Mouse (Mus musculus): ENCODE measurements around the gene Xpo4. TPM values are rescaled to one million over a fixed set of nuclear protein-coding genes. Genes with fewer than 3 reads are reported as not detected.

Gene Xpo4
- polyA plus RNA-seq, 1 experiment from 2014 or later: 37.1 TPM

- ATAC-seq (ENCODE audit: insufficient read depth) (no peak), DNase-seq (no peak)
- WGBS: 86% methylated on average over 5 of the region's 5 CpGs
- TF ChIP-seq CTCF (IDR thresholded peaks at IDR 0.05; ENCODE audit: low read depth): no peak
- Histone ChIP-seq H3K27me3 (ENCODE audit: insufficient read depth, low read length) (no peaks in the 10 kb centered on the region), H3K4me3 (ENCODE audit: low read depth, low read length) (no peak overlapping the region), H3K4me2 (no peak overlapping the region), H3K36me3 (ENCODE audit: insufficient read depth) (peaks cover 13% of the 10 kb centered on the region; the same call in 1 of the 2 replicates), H3K9me3 (ENCODE audit: low read depth, low read length) (no peaks in the 10 kb centered on the region), H3K27ac (ENCODE audit: low read depth) (no peak overlapping the region), H3K4me1 (ENCODE audit: insufficient read depth) (no peaks in the 10 kb centered on the region), H3K9ac (no peak overlapping the region)
Observed at GRCm38 (mm10) chr14:57554434-57554833, 110.8 kb downstream of the Xpo4 start.

- no peak for TF ChIP-seq CTCF (IDR thresholded peaks at IDR 0.05; ENCODE audit: low read depth)
- H3K27me3 ChIP-seq (ENCODE audit: insufficient read depth, low read length): no peaks in the 10 kb centered on the region
- H3K4me1 ChIP-seq (ENCODE audit: insufficient read depth): no peaks in the 10 kb centered on the region
- no peak overlapping the region for H3K4me2 ChIP-seq
- no peaks in the 10 kb centered on the region for H3K9me3 ChIP-seq (ENCODE audit: low read depth, low read length)
- no peak overlapping the region for H3K4me3 ChIP-seq (ENCODE audit: low read depth, low read length)
- H3K27ac ChIP-seq (ENCODE audit: low read depth): no peak overlapping the region
- no peak overlapping the region for H3K9ac ChIP-seq
- H3K36me3 ChIP-seq (ENCODE audit: insufficient read depth): peaks cover 21% of the 10 kb centered on the region; the same call in 1 of the 2 replicates
- DNase-seq (no peak), ATAC-seq (ENCODE audit: insufficient read depth) (no peak)
Observed at GRCm38 (mm10) chr14:57552945-57553344, 112.3 kb downstream of the Xpo4 start.

GRCm38 (mm10) chr14:57547062-57547461 lies 118.2 kb downstream of the Xpo4 start:
- H3K4me1 ChIP-seq (ENCODE audit: insufficient read depth): 0 out of 2 replicates have a peak, but pooled peaks cover 5% of the 10 kb centered on the region
- TF ChIP-seq CTCF (IDR thresholded peaks at IDR 0.05; ENCODE audit: low read depth): no peak
- 40% methylated on average over 5 of the region's 5 CpGs for WGBS
- H3K9ac ChIP-seq: no peak overlapping the region
- peak overlapping the region; percentile 75 for H3K27ac ChIP-seq (ENCODE audit: low read depth)
- no peak for DNase-seq
- peaks cover 18% of the 10 kb centered on the region; the same call in 1 of the 2 replicates for H3K36me3 ChIP-seq (ENCODE audit: insufficient read depth)
- no peak overlapping the region for H3K4me3 ChIP-seq (ENCODE audit: low read depth, low read length)
- peak; percentile 47; the same call in 1 of the 2 replicates for ATAC-seq (ENCODE audit: insufficient read depth)
- no peaks in the 10 kb centered on the region for H3K27me3 ChIP-seq (ENCODE audit: insufficient read depth, low read length)
- H3K9me3 ChIP-seq (ENCODE audit: low read depth, low read length): no peaks in the 10 kb centered on the region
- no peak overlapping the region for H3K4me2 ChIP-seq

GRCm38 (mm10) chr14:57546557-57547021 lies 118.6 kb downstream of the Xpo4 start:
- Histone ChIP-seq H3K9ac (no peak overlapping the region), H3K4me2 (0 out of 2 replicates have a peak overlapping the region, but pooled peaks have one; percentile 25), H3K36me3 (ENCODE audit: insufficient read depth) (peaks cover 18% of the 10 kb centered on the region; the same call in 1 of the 2 replicates), H3K27ac (ENCODE audit: low read depth) (peak overlapping the region; percentile 75; the same call in 1 of the 2 replicates), H3K9me3 (ENCODE audit: low read depth, low read length) (no peaks in the 10 kb centered on the region), H3K4me3 (ENCODE audit: low read depth, low read length) (no peak overlapping the region), H3K4me1 (ENCODE audit: insufficient read depth) (0 out of 2 replicates have a peak, but pooled peaks cover 5% of the 10 kb centered on the region), H3K27me3 (ENCODE audit: insufficient read depth, low read length) (no peaks in the 10 kb centered on the region)
- no peak for TF ChIP-seq CTCF (IDR thresholded peaks at IDR 0.05; ENCODE audit: low read depth)
- DNase-seq (peak; percentile 53), ATAC-seq (ENCODE audit: insufficient read depth) (peak; percentile 78; the same call in 1 of the 2 replicates)
- 13% methylated on average over 13 of the region's 13 CpGs for WGBS

GRCm38 (mm10) chr14:57546131-57546530 lies 119.1 kb downstream of the Xpo4 start:
- Histone ChIP-seq H3K36me3 (ENCODE audit: insufficient read depth) (peaks cover 18% of the 10 kb centered on the region; the same call in 1 of the 2 replicates), H3K27ac (ENCODE audit: low read depth) (peak overlapping the region; percentile 75; the same call in 1 of the 2 replicates), H3K27me3 (ENCODE audit: insufficient read depth, low read length) (no peaks in the 10 kb centered on the region), H3K4me1 (ENCODE audit: insufficient read depth) (0 out of 2 replicates have a peak, but pooled peaks cover 5% of the 10 kb centered on the region), H3K4me2 (no peak overlapping the region), H3K9me3 (ENCODE audit: low read depth, low read length) (no peaks in the 10 kb centered on the region), H3K4me3 (ENCODE audit: low read depth, low read length) (no peak overlapping the region), H3K9ac (no peak overlapping the region)
- TF ChIP-seq CTCF (IDR thresholded peaks at IDR 0.05; ENCODE audit: low read depth): no peak
- 70% methylated on average over 8 of the region's 8 CpGs for WGBS
- no peak for DNase-seq
- ATAC-seq (ENCODE audit: insufficient read depth): no peak

GRCm38 (mm10) chr14:57545526-57545925 lies 119.7 kb downstream of the Xpo4 start:
- Histone ChIP-seq H3K9ac (no peak overlapping the region), H3K27me3 (ENCODE audit: insufficient read depth, low read length) (no peaks in the 10 kb centered on the region), H3K4me1 (ENCODE audit: insufficient read depth) (0 out of 2 replicates have a peak, but pooled peaks cover 5% of the 10 kb centered on the region), H3K4me2 (no peak overlapping the region), H3K4me3 (ENCODE audit: low read depth, low read length) (no peak overlapping the region), H3K36me3 (ENCODE audit: insufficient read depth) (peaks cover 18% of the 10 kb centered on the region; the same call in 1 of the 2 replicates), H3K27ac (ENCODE audit: low read depth) (no peak overlapping the region), H3K9me3 (ENCODE audit: low read depth, low read length) (no peaks in the 10 kb centered on the region)
- no peak for TF ChIP-seq CTCF (IDR thresholded peaks at IDR 0.05; ENCODE audit: low read depth)
- WGBS: 77% methylated on average over 17 of the region's 17 CpGs
- DNase-seq (no peak), ATAC-seq (ENCODE audit: insufficient read depth) (no peak)

GRCm38 (mm10) chr14:57543420-57544039 lies 121.7 kb downstream of the Xpo4 start:
- peaks cover under 1% of the 10 kb centered on the region; the same call in 1 of the 2 replicates for H3K36me3 ChIP-seq (ENCODE audit: insufficient read depth)
- whole genome bisulfite sequencing: 88% methylated on average over 13 of the region's 13 CpGs

More at GRCm38 (mm10) chr14:57543420-57544039, 121.7 kb downstream of the Xpo4 start:
- no peak for ATAC-seq (ENCODE audit: insufficient read depth)
- Histone ChIP-seq H3K4me2 (no peak overlapping the region), H3K27me3 (ENCODE audit: insufficient read depth, low read length) (no peaks in the 10 kb centered on the region), H3K4me3 (ENCODE audit: low read depth, low read length) (no peak overlapping the region), H3K4me1 (ENCODE audit: insufficient read depth) (0 out of 2 replicates have a peak, but pooled peaks cover 5% of the 10 kb centered on the region), H3K27ac (ENCODE audit: low read depth) (no peak overlapping the region), H3K9ac (no peak overlapping the region), H3K9me3 (ENCODE audit: low read depth, low read length) (no peaks in the 10 kb centered on the region)
- no peak for DNase-seq
- no peak for TF ChIP-seq CTCF (IDR thresholded peaks at IDR 0.05; ENCODE audit: low read depth)
